Mouse (Mus musculus) liver, postnatal 0 days (tissue): Measurements from ENCODE around the gene Nckap1.

ENCODE experiments used
- CTCF ChIP-seq: sonication (generic); IDR thresholded peaks from 2 replicates; pipeline ENCODE4 v1.5.1; 2016; ENCODE audit warnings: antibody characterized with exemption, low read depth
- EP300 ChIP-seq: IDR thresholded peaks from 2 replicates; pipeline ENCODE4 v1.6.1; 2016; ENCODE audit warnings: antibody characterized with exemption, low read depth, mild to moderate bottlenecking

DNA sequence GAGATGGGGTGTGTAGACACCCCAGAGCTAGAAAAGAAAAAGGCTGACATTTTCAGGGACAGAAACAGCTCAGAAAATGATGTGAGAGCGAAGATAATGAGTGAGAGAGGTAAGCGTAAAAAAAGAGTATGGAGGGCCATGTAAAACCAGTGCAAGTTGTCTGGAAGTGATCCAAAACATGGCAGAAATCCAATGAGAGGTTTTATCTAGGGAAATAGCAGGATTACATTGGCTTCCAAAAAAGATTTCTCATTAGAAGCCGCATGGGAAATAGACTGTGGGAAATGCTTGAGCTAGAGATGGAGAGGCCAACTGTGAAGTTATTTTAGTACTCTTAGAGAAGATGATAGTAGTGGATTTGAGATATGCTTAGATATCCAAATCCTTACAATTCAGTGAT is 40.7 kb upstream of the Nckap1 start:
- no peak for TF ChIP-seq EP300
- no peak for TF ChIP-seq CTCF
